Mouse (Mus musculus): ENCODE measurements around the gene Olfr345.

Olfr345 gene

GRCm38 (mm10) chr2:36639741-36640140, at the start of gene Olfr345:
Gene Olfr345 (plus strand): TSS chr2:36640041.
- in situ Hi-C loops (cut with MboI), result no loop called here

GRCm38 (mm10) chr2:36685488-36685887, 45.6 kb downstream of the Olfr345 start, which contains the start of gene Olfr346:
Gene Olfr346 (plus strand): TSS chr2:36685788.
- in situ Hi-C loops (cut with MboI), result no loop called here

Data from mature B cell (primary cell).